Mouse (Mus musculus) gastrocnemius, postnatal 36 days (tissue): ENCODE results near the gene Kcnq1. TPM values are rescaled to one million over a fixed set of nuclear protein-coding genes. Genes with fewer than 3 reads are reported as not detected.

ENCODE experiments used
- DNase-seq, 2 experiments: peaks; one replicate each; pipeline ENCODE4 v3.0.0; 2022
- intact Hi-C: fragments of 180-260 bp; cut with DNase I; formaldehyde crosslinking; loops from one replicate; pipeline ENCODE4 v1.15.1; 2025
- total RNA-seq, 2 experiments: library from RNA; stranded (reverse); gene quantifications; 2 replicates each; pipeline ENCODE4 v1.2.3; 2021

The Kcnq1 gene
- total RNA-seq, 2 experiments from 2014 or later = 0.31 to 0.69 TPM

DNA sequence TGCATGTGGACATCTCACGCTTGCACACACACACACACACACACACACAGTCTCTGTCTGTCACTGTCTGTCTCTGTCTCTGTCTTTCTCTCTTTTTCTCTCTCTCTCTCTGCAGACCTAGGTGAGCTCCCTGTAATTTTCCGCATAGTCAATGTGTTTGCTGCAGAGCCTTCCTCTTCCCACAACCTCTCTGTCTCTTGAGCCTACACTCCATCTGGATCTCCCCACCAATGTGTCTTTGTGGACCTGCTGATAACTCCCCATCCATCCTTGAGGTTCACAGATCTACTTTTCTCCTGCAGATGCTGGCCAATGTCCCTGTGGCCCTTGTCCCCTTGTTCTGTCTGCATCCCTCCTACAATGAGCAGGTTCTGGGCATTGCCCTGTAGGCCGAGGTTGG lies 194.5 kb downstream of the Kcnq1 start:
- intact Hi-C loops = no loop called here
- no peak for DNase-seq

DNA sequence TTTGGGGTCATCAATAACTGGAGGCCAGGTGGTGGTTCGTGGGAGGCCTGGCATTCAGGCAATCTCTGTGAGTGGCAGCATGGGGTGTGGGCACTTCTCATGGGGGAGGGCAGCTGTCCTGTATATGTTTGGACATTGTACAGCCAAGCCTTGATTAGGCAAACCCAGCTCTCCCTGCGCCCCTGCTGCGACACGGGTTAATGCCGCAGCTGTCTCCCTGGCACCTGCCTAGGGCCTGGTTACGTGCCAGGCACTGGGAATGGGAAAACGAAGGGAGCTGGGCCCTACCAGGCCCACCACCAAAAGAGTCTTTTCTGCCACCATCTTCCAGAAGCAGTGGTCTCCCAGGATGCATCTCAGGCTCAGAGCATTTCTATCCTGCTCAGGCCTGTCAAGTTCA lies 196.0 kb downstream of the Kcnq1 start:
- no peak for DNase-seq
- intact Hi-C loops = no loop called here

DNA sequence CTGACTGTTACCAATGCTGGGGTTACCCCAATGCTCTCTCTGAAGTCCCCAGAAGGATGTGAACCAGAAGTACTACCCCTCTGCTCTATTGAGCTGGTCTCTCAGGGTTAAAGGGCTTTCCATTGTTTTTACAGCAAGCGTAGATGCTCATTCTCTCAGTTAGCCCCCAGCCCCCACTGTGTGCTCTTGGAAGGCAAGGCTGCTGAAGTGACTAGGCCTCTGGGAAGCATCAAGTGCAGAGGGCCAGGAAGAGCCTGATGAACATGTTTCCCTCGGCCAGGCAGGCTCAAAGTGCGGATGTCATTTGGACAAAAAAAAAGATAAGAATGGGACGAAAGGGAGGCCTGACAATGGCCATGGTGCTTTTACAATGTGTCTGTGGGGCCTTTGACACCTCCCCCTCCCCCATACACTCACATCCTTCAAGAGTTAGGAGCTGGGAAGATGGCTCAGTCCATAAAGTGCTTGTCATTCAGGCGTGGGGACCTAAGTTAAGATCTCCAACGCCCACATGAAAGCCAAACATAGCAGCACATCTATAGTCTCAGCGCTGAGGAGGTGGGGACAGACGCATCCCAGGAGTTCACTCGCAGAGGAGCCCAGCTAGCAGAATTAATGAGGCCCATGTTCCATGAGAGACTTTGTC lies 196.6 kb downstream of the Kcnq1 start:
- DNase-seq = no peak
- intact Hi-C loops = no loop called here

DNA sequence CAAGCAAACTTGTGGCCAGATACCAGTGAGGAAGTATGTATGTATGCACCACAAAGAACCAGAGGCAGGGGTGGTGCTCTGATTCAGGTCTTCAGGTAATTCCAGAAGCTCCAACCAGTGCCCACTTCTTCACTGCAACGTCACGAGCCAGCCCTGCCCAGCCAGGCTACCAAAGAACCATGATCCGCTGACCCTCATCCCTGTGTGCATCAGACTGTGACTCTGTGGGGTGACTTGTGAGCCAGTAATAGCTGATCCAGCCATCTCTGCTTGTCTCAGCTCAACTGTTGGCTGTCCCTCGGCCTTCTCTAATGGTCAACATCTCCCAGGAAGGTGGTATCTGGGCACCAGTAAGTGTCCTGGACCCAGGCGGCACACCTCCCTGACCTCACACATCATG lies 197.4 kb downstream of the Kcnq1 start:
- no peak for DNase-seq
- intact Hi-C loops = no loop called here

DNA sequence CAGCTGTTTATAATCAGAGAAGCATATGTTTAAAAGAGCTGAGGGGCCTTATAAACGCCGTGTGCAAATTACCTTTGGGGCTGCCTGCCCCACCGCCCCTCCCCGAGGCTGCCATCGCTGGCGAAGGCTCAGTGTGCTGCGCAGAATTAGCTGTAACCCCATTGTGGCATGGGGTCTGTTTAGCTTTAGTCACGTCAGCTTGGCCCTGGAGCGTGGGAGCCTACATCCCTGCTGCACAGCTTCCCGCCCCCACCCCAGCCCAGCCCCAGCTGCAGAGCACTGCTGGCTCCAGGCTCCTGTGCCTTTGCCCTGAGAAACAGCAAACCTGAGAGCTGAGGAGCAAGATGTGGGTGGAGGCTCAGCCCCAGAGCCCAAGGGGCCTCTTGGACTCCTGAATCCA lies 199.6 kb downstream of the Kcnq1 start:
- DNase-seq = no peak
- intact Hi-C loops = no loop called here

DNA sequence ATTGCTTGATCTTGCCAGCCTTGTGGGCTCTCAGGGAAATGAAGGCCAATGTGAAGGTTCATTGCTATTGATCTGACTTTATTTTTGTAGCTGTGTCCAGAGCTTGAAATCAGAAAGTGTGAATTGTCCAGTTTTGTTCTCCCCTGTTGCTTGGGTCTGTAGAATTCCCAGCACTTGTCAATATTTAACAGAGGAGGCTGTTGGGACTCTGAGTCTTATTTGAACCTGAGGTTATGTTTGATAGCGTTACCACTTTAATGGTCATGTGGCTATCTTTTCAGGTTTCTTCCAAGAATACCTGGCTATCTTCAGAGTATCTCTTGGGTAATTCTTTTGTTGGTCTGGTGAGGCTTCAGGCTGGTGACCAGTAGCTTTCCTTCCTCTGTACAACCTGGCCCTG lies 201.8 kb downstream of the Kcnq1 start:
- intact Hi-C loops = no loop called here

DNA sequence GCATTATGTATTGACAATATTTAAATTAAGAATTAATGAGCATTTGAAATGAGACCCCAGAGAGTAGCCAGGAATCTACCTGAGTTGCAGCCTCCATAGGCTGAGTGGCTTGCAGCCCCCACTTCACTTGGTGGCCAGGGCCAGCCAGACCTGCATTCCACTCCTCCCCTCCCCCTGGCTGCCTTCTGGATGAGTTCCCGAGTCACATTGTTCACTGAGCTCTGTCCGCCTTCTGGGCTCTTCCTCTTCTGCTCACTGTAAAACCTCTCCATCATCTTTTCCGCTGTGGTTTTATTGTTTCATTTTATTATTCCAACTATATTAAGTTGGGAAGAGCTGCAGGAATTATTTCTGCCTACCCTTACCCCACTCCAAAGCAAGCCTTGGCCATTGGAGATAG lies 204.1 kb downstream of the Kcnq1 start:
- intact Hi-C loops = no loop called here
- no peak for DNase-seq

More for the DNA sequence above, 201.8 kb downstream of the Kcnq1 start:
- no peak for DNase-seq

DNA sequence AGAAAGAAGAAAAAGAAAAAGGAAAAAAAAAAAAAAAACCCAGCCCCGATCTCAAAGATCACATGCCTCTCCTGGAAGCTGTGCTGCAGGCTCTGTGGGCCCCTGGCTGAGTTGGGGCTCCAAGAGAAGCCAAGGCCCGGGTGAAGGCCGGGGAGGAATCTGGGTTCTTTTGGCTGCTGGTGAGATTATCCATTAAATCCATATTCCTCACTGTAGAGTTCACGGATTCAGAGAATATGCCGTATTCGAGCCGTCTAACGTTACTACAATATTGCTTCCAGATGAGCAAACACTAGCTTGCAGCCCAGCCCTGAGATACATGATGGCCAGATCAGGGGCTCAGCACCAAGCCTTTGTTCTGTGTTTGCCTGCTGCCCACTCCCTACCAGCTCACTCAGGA lies 204.7 kb downstream of the Kcnq1 start:
- intact Hi-C loops = no loop called here
- no peak for DNase-seq

DNA sequence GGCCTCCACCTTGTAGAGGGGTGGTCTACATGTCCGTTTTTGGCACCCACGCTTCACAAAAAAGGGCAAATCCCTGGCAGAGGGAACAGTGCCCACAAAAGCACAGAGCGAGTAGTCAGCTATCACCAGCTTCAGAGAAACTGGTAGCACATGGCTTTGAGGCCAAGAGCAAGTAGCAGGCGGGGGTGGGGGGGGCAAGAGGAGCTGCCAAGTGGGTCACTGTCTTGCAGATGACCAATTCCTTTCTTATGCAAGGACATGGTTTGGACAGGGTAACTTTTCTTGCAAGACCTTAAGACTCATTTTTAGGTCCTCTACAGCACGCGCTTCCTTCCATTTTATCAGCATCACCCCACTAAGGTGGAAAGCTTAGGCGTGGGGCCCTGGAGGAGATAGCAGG lies 205.3 kb downstream of the Kcnq1 start:
- no peak for DNase-seq
- intact Hi-C loops = no loop called here

DNA sequence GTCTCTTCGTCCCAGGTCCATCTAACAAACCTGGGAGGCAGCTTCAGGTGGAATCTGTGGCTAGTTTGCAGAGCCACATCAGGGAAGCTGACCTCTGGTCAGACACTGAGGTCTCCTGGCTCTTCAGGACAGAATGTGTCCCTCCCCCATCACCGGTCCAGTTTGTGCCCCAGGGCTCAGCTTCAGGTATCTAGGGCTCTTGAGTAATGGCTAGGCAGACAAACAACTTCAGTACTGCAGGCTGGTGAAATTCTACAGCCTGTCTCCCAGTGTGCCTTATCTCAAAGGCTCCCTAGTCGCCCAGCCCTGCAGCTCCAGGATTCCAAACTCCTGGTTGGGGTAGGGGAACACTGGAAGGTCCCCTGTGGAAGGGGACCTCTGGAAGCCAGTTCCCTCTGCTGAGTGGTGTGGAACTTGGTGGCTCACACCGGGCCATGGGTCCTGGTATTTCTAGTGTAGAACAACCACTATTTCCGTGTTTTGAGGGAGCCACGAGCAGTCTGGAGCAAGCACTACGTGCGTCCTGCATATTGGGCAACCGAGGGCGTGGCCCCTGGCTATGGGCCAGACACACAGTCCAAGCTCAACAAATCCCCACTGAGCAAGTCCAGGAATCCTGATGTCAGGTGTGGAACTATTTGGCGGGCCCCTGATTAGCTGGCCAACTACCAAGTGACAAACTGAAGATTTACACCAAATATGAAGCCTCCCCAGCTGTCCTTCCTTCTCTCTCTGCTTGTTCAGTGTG lies 207.6 kb downstream of the Kcnq1 start:
- intact Hi-C loops = no loop called here
- peak; percentile 68 to 69 for DNase-seq

DNA sequence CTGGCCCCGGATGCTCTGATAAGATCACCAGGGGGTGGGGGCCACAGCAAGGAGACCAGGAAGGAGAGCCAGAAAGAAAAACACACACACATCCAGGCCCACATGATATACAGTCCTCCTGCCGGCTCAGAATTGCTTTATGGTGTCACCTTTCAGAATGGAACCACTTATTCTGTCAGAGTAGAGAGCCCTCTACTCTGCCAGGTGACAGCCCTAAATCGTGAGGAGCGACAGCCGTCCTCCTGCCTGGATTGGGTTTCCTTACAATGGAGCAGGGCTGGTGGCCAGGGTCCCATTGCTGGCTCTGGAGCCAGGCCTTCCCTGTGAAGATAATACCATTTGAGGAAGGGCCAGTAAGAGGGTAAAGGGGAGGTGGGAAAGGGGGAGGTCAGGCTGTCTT lies 212.3 kb downstream of the Kcnq1 start:
- DNase-seq = no peak
- intact Hi-C loops = loop anchor here (5.0 kb wide), 1 partner anchor 144 kb away; the partner anchor contains the start of gene Cdkn1c

DNA sequence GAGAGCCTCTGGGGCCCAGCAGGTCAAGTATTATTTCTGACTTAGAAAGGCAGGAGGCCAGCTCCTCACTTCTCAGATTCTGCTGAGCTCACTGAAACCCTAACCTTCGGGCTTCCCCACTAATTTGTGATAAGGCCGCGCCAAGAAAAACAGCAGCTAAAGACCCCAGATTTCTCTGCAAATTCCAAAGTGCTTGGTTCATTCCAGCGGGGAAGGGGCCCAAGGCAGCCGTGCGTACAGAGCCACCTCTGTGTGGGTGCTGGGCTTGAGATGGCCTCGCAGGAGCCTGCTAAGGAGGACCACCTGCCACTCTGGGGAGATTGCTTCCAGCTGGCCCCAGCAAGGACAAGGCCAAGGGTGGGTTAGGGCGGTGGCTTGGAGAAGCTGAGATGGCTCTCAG lies 214.2 kb downstream of the Kcnq1 start:
- no peak for DNase-seq
- intact Hi-C loops = no loop called here

DNA sequence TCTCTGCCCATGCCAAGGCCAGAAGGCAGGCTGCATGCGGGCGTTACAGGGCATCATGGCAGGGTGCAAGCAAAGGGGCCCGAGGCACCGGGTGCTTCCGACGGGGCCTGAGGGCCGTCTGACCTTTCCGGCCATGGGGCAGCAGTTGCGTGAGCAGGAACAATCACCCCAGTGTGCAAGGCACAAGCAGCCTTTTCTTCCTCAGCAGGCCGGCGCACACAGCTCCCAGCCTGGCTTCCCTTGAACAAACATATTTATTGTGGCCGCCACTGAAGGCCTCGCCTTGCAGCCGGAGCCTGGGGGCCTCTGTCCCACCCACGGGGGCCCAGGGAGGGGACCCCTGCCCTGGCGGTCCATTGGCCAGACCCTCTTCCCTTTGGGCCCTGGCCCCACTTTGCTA lies 218.9 kb downstream of the Kcnq1 start:
- intact Hi-C loops = no loop called here
- DNase-seq = no peak

DNA sequence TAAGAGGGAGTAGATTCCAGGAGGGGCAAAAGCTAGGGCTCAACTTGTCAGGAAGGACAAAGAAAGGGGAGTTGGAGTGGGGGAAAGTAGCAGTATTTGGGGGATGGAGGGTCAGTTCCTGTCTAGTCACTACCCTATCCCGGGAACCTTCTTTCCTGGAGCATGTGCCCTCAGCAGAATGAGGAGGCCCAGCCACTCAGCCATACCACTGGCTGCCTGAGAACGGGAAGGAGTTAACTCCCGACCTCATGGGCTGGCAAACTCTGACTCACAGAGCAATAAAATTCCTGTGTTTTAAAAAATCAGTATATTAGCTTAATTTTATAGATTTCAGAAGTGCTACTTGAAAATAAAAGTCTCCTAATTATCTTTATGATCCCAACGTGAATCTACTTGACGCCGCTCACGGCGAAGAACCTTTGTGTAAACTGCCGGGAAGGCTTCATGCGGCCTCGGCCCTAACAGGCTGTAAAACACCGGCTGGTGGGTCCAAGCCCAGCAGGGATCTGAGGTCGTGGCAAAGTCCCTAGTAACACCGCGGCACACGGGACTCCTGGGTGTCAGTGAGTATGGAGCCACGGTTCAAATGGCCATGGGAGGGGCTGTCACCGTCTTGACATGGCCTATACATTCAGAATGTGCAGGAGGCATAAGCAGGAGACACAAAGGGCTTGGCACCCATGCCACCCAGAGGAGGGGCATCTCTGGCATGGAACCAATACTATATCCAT lies 222.2 kb downstream of the Kcnq1 start:
- no peak for DNase-seq
- intact Hi-C loops = no loop called here

DNA sequence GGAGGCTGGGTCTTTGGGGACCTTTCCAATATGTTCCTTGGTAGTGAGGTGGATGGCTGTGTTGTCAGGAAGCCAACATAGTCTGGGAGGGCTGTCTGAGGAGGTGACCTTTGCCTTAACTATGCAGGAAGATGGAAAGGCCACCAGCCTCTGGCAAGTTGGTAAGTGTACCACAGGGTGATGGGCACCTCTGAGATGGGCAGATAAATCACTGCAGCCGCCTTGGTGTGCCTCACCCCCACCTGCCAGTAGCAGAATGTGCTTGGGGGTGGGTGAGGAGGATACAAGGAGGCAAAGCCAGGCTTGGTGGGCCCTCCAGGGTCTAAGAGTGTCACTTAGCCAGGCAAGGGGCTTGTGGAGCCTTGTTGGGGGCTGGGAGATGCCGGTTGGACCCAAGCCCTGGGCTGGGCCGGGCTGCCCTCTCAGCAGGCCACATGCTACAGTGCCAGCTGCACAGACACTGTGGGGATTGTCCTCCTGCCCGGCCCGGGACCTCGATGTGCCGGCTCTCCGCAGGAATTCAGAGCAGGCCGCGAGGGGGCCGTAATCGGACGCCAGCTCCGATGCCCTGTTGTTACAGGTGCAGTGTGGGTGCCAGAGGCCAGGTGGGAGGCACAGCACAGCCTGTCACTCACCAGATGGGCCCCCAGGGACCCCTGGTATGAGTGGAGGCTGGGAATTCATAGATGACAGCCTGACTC lies 223.1 kb downstream of the Kcnq1 start:
- DNase-seq = no peak
- intact Hi-C loops = no loop called here

DNA sequence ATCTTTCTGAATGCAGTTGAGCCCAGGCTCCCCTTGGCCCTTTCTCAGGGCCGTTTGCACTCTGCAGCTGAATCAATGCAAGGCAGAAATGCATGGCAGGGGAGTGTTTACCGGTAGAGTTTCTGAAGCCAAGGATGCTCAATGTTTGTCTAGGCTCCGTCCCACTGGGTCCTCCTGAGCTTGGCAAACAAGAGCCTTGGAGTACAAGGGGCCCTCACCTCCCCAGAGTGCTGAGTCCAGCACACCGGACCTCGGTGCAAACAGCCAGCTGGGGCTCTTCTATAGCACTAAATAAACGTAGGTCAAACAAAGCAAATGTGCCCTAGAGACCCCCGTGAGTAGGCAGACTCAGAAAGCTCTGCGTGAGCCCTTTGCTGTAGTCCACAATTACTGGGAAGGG lies 226.9 kb downstream of the Kcnq1 start:
- DNase-seq = no peak
- intact Hi-C loops = no loop called here

DNA sequence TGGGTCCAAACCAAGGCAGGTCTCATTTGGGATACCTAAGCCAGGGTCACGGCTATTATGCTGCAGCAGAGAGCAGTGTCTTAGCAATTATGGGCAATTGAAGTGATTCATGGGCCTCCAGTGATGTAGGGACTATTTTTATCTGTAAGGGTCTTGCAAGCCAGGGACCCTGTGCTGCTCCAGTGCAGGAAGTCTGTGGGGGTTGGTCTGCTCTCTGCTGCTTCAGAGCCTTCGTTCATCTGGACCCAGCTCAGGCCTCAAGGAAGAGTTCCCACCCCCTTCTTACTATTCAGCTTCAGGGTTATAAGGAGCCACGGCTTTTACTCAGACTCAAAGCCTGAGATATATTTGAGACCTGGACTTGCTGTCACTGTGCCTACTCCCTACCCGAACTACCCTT lies 227.4 kb downstream of the Kcnq1 start:
- no peak for DNase-seq
- intact Hi-C loops = no loop called here

DNA sequence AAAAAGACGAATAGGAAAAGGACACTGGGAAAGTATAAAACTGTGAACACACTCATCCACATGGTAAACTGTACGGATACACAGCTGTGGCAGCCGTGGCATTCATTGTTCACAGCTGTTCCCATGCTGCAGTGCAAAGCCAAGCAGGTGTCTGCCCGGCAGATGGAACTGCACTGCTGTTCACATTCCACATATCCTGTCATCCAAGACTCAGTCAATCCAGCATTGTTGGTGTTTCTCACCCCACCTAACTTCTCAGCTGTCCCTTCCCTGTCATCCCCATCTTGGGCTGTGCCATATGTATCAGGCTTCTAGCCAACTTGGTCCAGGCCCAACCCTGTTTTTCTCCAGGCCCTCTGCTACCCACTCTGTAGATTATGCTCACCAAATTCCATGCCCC lies 232.5 kb downstream of the Kcnq1 start:
- no peak for DNase-seq
- intact Hi-C loops = no loop called here

DNA sequence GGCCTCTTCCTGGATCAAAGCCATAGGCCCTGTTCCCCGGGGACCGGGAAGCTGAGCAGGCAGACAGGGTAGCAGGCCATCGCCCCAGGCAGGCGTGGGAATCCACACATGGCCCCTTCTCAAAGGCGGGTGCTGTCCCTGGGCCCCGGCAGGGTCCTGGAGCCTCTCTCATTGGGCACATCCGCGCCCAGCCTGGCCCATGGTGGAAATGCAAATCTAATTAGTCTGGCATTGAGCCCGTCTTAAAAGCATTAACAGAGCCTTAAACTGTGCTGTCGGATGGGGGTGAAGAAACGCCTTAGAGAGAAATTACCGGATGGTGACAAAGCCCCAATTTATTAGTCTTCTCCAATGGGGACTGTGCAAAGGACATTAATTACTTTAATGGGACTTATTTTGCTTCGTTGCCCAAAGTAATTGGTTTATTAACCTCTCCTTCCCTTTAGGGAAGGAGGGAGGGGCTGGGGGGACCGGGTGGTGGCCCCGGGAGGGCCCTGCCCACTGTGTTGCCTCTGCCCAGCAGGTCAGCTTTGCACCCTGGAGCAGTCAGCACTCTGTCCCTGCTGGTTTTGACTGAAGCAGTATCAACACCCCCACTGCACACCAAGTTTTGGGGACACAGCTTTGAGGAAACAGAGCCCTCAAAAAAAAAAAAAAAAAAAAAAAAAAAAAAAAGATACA lies 234.6 kb downstream of the Kcnq1 start:
- intact Hi-C loops = no loop called here
- DNase-seq = no peak

DNA sequence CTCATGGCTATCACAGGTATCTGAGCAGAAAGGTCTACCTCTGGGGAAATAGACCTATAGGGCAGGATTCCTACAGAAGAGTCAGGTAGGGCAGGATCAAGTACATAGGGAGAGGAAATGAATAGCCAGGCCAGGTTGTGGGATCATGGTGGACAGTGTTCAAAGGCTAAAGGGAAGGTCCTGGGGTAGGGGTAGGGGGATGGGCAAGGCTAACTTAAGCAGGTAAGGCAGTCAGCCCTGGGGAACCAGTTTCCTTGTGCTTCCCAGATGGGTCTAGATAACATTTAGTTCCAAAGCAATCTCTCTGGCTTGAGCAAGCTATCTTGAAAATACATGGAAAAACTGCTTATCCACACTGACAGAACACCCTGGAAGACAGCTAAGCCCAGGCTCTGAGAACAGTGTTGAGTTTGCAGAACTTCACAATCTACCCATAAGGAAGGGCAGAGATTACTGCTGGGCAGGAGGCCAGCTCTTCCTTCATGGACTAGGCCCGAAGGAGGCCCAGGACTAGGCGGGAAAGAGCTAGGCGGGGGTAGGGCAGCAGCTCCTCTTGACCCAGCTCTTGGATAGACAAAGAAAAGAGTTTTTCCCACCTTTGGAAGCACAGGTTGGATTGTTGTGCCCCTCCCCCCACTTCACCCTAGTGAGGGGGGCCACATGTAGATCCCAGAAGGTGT lies 235.3 kb downstream of the Kcnq1 start:
- no peak for DNase-seq
- intact Hi-C loops = no loop called here
